Mouse (Mus musculus) CH12.LX (cell line): Measurements from ENCODE around the gene Ntrk2.

Source experiments
- BHLHE40 ChIP-seq: IDR thresholded peaks from 2 replicates; pipeline ENCODE4 v1.6.1; 2011; ENCODE audit warnings: mild to moderate bottlenecking, low read depth, low read length, improper control_type of control experiment
- CTCF ChIP-seq, 2 experiments: IDR thresholded peaks in 1 of 2; conservative IDR thresholded peaks in 1 of 2; 2 replicates each; pipeline ENCODE4 v1.5.1; 2011 to 2012; ENCODE audit warnings: low read depth in 2 of 2, low read length in 2 of 2, improper control_type of control experiment in 1 of 2, inconsistent platforms in 1 of 2, mild to moderate bottlenecking in 1 of 2, moderate library complexity in 1 of 2
- E2F4 ChIP-seq: IDR thresholded peaks from 2 replicates; pipeline ENCODE4 v1.6.1; 2011; ENCODE audit warnings: low read depth, low read length, improper control_type of control experiment; ENCODE audit not compliant: insufficient replicate concordance
- ELF1 ChIP-seq: IDR thresholded peaks from 2 replicates; pipeline ENCODE4 v1.6.1; 2014; ENCODE audit warnings: low read depth, mild to moderate bottlenecking, inconsistent platforms, low read length, improper control_type of control experiment
- EP300 ChIP-seq: IDR thresholded peaks from 2 replicates; pipeline ENCODE4 v1.6.1; 2011; ENCODE audit warnings: low read length, improper control_type of control experiment
- KAT2A ChIP-seq: IDR thresholded peaks from 2 replicates; pipeline ENCODE4 v1.6.1; 2012; ENCODE audit warnings: low read length, improper control_type of control experiment, inconsistent platforms; ENCODE audit not compliant: insufficient replicate concordance
- MAFK ChIP-seq: IDR thresholded peaks from 2 replicates; pipeline ENCODE4 v1.6.1; 2011; ENCODE audit warnings: low read length, improper control_type of control experiment; ENCODE audit not compliant: insufficient replicate concordance
- MAX ChIP-seq: IDR thresholded peaks from 2 replicates; pipeline ENCODE4 v1.6.1; 2011; ENCODE audit warnings: low read length, improper control_type of control experiment
- POLR2A ChIP-seq: IDR thresholded peaks from 2 replicates; pipeline ENCODE4 v1.6.1; 2011; ENCODE audit warnings: low read depth, mild to moderate bottlenecking, improper control_type of control experiment, low read length
- POLR2AphosphoS2 ChIP-seq: IDR thresholded peaks from 2 replicates; pipeline ENCODE4 v1.6.1; 2011; ENCODE audit warnings: low read depth, low read length, improper control_type of control experiment
- USF1 ChIP-seq: IDR thresholded peaks from 2 replicates; pipeline ENCODE4 v1.6.1; 2014; ENCODE audit warnings: low read depth, mild to moderate bottlenecking, inconsistent platforms, low read length, improper control_type of control experiment
- ZC3H11A ChIP-seq: IDR thresholded peaks from 2 replicates; pipeline ENCODE4 v1.6.1; 2012; ENCODE audit warnings: low read depth, mild to moderate bottlenecking, inconsistent platforms, low read length, improper control_type of control experiment

GRCm38 (mm10) chr13:58947056-58947455 is 140.7 kb downstream of the Ntrk2 start:
- no peak for TF ChIP-seq KAT2A
- no peak for TF ChIP-seq POLR2A
- no peak for TF ChIP-seq EP300
- no peak for TF ChIP-seq CTCF (conservative IDR thresholded peaks at IDR 0.05 in 1 of 2, IDR thresholded peaks at IDR 0.05 in 1 of 2; ENCODE audit: low read depth in 2 of 2, low read length in 2 of 2)
- no peak for TF ChIP-seq ZC3H11A
- TF ChIP-seq MAX: no peak
- TF ChIP-seq MAFK: no peak
- TF ChIP-seq USF1: no peak
- TF ChIP-seq POLR2AphosphoS2: no peak
- TF ChIP-seq ELF1: no peak
- TF ChIP-seq E2F4: no peak
- TF ChIP-seq BHLHE40: no peak
